Mouse (Mus musculus): ENCODE measurements around the gene Gab2. TPM values are rescaled to one million over a fixed set of nuclear protein-coding genes. Genes with fewer than 3 reads are reported as not detected.

Gene Gab2
- total RNA-seq, 1 experiment, result 1.1 TPM

DNA sequence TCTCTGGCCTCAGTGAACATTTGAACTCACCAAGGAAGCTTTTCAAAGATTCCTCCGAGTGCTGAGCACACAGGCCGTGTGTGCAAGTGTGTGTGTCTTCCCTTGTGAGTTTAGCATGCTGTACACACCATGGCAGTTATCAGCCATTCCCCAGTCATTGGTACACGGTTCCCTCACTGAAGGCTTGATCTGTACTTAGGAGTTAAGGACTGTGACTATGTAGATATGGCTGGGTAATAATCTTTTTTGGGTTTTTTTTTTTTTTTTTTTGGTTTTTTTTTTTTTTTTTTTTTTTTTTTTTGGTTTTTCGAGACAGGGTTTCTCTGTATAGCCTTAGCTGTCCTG lies 265.4 kb downstream of the Gab2 start:
- DNase-seq (ENCODE audit: low read depth, low spot score), result no peak
- H3K9me3 ChIP-seq (ENCODE audit: control insufficient read depth, insufficient read depth, low read depth, low read length), result no peaks in the 10 kb centered on the region
- H3K9ac ChIP-seq (ENCODE audit: insufficient read depth, low read depth, low read length, poor library complexity, severe bottlenecking), result no peak overlapping the region
- in situ Hi-C loops (cut with MboI; ENCODE audit: low sequenced_read_pairs in 2 of 2, unreplicated experiment in 2 of 2), result no loop called here
- H3K4me1 ChIP-seq (ENCODE audit: control insufficient read depth in 2 of 2, insufficient read depth in 2 of 2, low read length in 2 of 2, poor library complexity in 1 of 2), result peaks cover 12 to 26% of the 10 kb centered on the region in 2 experiments; a peak in 3 of 4 replicates
- H3K36me3 ChIP-seq (ENCODE audit: control insufficient read depth, insufficient read depth, low read length, poor library complexity, severe bottlenecking), result no peaks in the 10 kb centered on the region
- TF ChIP-seq ZNF384 (IDR thresholded peaks at IDR 0.05; ENCODE audit: low read depth, low read length), result no peak
- TF ChIP-seq MAFK (IDR thresholded peaks at IDR 0.05; ENCODE audit: insufficient read depth, low read depth, low read length), result no peak
- TF ChIP-seq ZC3H11A (IDR thresholded peaks at IDR 0.05; ENCODE audit: borderline replicate concordance, low read depth, low read length), result no peak
- TF ChIP-seq HCFC1 (IDR thresholded peaks at IDR 0.05; ENCODE audit: borderline replicate concordance, insufficient read depth, low read length), result no peak
- TF ChIP-seq CHD2 (IDR thresholded peaks at IDR 0.05; ENCODE audit: low read depth, low read length), result no peak
- H3K4me3 ChIP-seq (ENCODE audit: insufficient read depth in 1 of 2, low read depth in 1 of 2, low read length in 2 of 2, poor library complexity in 1 of 2, severe bottlenecking in 1 of 2), result no peak overlapping the region
- no peak overlapping the region for H3K27ac ChIP-seq (ENCODE audit: insufficient read depth, low read depth, low read length, poor library complexity, severe bottlenecking)

GRCm38 (mm10) chr7:97347464-97347863 lies 266.1 kb downstream of the Gab2 start:
- Histone ChIP-seq H3K9ac (ENCODE audit: insufficient read depth, low read depth, low read length, poor library complexity, severe bottlenecking) (no peak overlapping the region), H3K27ac (ENCODE audit: insufficient read depth, low read depth, low read length, poor library complexity, severe bottlenecking) (no peak overlapping the region), H3K4me1 (ENCODE audit: control insufficient read depth in 2 of 2, insufficient read depth in 2 of 2, low read length in 2 of 2, poor library complexity in 1 of 2) (peaks cover 8 to 26% of the 10 kb centered on the region in 2 experiments; a peak in 3 of 4 replicates), H3K4me3 (ENCODE audit: insufficient read depth in 1 of 2, low read depth in 1 of 2, low read length in 2 of 2, poor library complexity in 1 of 2, severe bottlenecking in 1 of 2) (no peak overlapping the region), H3K9me3 (ENCODE audit: control insufficient read depth, insufficient read depth, low read depth, low read length) (no peaks in the 10 kb centered on the region), H3K36me3 (ENCODE audit: control insufficient read depth, insufficient read depth, low read length, poor library complexity, severe bottlenecking) (no peaks in the 10 kb centered on the region)
- TF ChIP-seq HCFC1 (IDR thresholded peaks at IDR 0.05; ENCODE audit: borderline replicate concordance, insufficient read depth, low read length) (no peak), MAFK (IDR thresholded peaks at IDR 0.05; ENCODE audit: insufficient read depth, low read depth, low read length) (no peak), CHD2 (IDR thresholded peaks at IDR 0.05; ENCODE audit: low read depth, low read length) (no peak), ZC3H11A (IDR thresholded peaks at IDR 0.05; ENCODE audit: borderline replicate concordance, low read depth, low read length) (no peak), ZNF384 (IDR thresholded peaks at IDR 0.05; ENCODE audit: low read depth, low read length) (no peak)
- DNase-seq (ENCODE audit: low read depth, low spot score), result no peak
- in situ Hi-C loops (cut with MboI; ENCODE audit: low sequenced_read_pairs in 2 of 2, unreplicated experiment in 2 of 2), result no loop called here

DNA sequence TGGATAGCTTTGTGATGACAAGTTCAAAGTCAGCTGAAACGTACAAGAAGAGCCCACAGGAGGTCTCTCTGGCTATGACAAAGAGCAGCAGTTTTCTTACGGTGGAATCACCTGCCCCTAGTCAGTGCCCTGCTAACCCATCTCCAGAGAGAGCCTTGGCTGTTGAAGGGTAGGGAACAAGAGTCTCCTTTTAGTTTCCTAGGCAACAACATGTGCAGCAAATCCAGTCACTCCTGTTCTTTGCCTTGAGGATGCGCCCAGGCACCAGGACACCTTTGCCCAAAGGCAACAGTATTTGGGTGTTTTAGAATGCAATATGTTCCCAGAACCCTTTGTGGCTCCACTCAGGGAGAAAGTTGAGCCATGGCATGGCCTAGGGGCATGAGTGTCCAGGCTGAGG lies 266.9 kb downstream of the Gab2 start:
- in situ Hi-C loops (cut with MboI; ENCODE audit: low sequenced_read_pairs in 2 of 2, unreplicated experiment in 2 of 2), result no loop called here
- H3K27ac ChIP-seq (ENCODE audit: insufficient read depth, low read depth, low read length, poor library complexity, severe bottlenecking), result no peak overlapping the region
- H3K4me3 ChIP-seq (ENCODE audit: insufficient read depth in 1 of 2, low read depth in 1 of 2, low read length in 2 of 2, poor library complexity in 1 of 2, severe bottlenecking in 1 of 2), result no peak overlapping the region
- no peaks in the 10 kb centered on the region for H3K36me3 ChIP-seq (ENCODE audit: control insufficient read depth, insufficient read depth, low read length, poor library complexity, severe bottlenecking)
- H3K4me1 ChIP-seq (ENCODE audit: control insufficient read depth in 2 of 2, insufficient read depth in 2 of 2, low read length in 2 of 2, poor library complexity in 1 of 2), result peaks cover 7 to 22% of the 10 kb centered on the region in 2 experiments; a peak in 3 of 4 replicates
- no peaks in the 10 kb centered on the region for H3K9me3 ChIP-seq (ENCODE audit: control insufficient read depth, insufficient read depth, low read depth, low read length)
- no peak overlapping the region for H3K9ac ChIP-seq (ENCODE audit: insufficient read depth, low read depth, low read length, poor library complexity, severe bottlenecking)
- no peak for DNase-seq (ENCODE audit: low read depth, low spot score)
- TF ChIP-seq HCFC1 (IDR thresholded peaks at IDR 0.05; ENCODE audit: borderline replicate concordance, insufficient read depth, low read length) (no peak), CHD2 (IDR thresholded peaks at IDR 0.05; ENCODE audit: low read depth, low read length) (no peak)

DNA sequence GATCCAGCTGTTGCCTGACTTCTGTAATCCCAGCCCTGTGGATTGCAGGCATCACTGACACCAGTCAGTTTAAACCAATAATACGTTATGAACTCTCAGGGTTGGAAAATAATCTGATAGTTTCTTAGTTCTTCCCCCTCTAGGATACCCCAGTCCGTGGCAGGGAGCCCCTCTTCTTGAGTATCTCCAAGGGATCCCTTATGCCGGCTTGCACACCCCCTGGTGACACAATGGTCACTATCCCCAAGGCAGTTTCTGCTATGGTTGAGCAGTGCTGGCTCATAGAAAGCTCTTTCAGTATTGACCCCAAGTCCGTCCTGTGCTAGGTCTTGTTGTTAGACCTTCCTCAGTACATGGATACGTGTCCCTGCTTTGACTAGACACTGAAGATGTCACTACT lies 267.4 kb downstream of the Gab2 start:
- H3K4me1 ChIP-seq (ENCODE audit: control insufficient read depth in 2 of 2, insufficient read depth in 2 of 2, low read length in 2 of 2, poor library complexity in 1 of 2), result peaks cover 4 to 18% of the 10 kb centered on the region in 2 experiments; a peak in 3 of 4 replicates
- H3K4me3 ChIP-seq (ENCODE audit: insufficient read depth in 1 of 2, low read depth in 1 of 2, low read length in 2 of 2, poor library complexity in 1 of 2, severe bottlenecking in 1 of 2), result no peak overlapping the region
- no peaks in the 10 kb centered on the region for H3K9me3 ChIP-seq (ENCODE audit: control insufficient read depth, insufficient read depth, low read depth, low read length)
- no peak for DNase-seq (ENCODE audit: low read depth, low spot score)
- no peak overlapping the region for H3K9ac ChIP-seq (ENCODE audit: insufficient read depth, low read depth, low read length, poor library complexity, severe bottlenecking)
- H3K36me3 ChIP-seq (ENCODE audit: control insufficient read depth, insufficient read depth, low read length, poor library complexity, severe bottlenecking), result no peaks in the 10 kb centered on the region
- H3K27ac ChIP-seq (ENCODE audit: insufficient read depth, low read depth, low read length, poor library complexity, severe bottlenecking), result no peak overlapping the region
- TF ChIP-seq MAFK (IDR thresholded peaks at IDR 0.05; ENCODE audit: insufficient read depth, low read depth, low read length), result no peak
- TF ChIP-seq ZNF384 (IDR thresholded peaks at IDR 0.05; ENCODE audit: low read depth, low read length), result no peak
- TF ChIP-seq HCFC1 (IDR thresholded peaks at IDR 0.05; ENCODE audit: borderline replicate concordance, insufficient read depth, low read length), result no peak
- TF ChIP-seq CHD2 (IDR thresholded peaks at IDR 0.05; ENCODE audit: low read depth, low read length), result no peak
- no peak for TF ChIP-seq ZC3H11A (IDR thresholded peaks at IDR 0.05; ENCODE audit: borderline replicate concordance, low read depth, low read length)
- in situ Hi-C loops (cut with MboI; ENCODE audit: low sequenced_read_pairs in 2 of 2, unreplicated experiment in 2 of 2), result no loop called here

DNA sequence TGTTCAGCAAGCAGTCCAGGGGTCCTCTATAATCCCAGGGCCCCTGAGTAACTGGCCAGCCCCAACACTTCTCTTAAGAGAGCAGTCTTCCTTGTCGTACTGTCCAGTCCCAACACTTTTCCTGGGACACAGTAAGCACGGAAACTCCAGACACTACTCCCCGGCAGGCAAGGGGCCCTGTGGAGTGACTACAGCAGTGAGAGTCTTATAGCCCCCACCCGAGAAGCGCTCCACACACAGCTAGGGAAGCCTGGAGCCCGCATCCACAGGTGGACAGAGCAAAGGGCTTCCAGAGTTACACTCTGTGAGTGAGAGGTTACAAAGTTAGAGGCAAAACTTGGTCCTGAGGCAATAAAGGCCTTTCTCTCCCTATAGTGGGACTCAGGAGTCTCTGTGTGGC lies 268.1 kb downstream of the Gab2 start:
- TF ChIP-seq HCFC1 (IDR thresholded peaks at IDR 0.05; ENCODE audit: borderline replicate concordance, insufficient read depth, low read length) (no peak), MAFK (IDR thresholded peaks at IDR 0.05; ENCODE audit: insufficient read depth, low read depth, low read length) (no peak), ZC3H11A (IDR thresholded peaks at IDR 0.05; ENCODE audit: borderline replicate concordance, low read depth, low read length) (no peak), CHD2 (IDR thresholded peaks at IDR 0.05; ENCODE audit: low read depth, low read length) (no peak), ZNF384 (IDR thresholded peaks at IDR 0.05; ENCODE audit: low read depth, low read length) (no peak)
- in situ Hi-C loops (cut with MboI; ENCODE audit: low sequenced_read_pairs in 2 of 2, unreplicated experiment in 2 of 2), result no loop called here
- DNase-seq (ENCODE audit: low read depth, low spot score), result no peak
- Histone ChIP-seq H3K36me3 (ENCODE audit: control insufficient read depth, insufficient read depth, low read length, poor library complexity, severe bottlenecking) (no peaks in the 10 kb centered on the region), H3K4me3 (ENCODE audit: insufficient read depth in 1 of 2, low read depth in 1 of 2, low read length in 2 of 2, poor library complexity in 1 of 2, severe bottlenecking in 1 of 2) (no peak overlapping the region), H3K9me3 (ENCODE audit: control insufficient read depth, insufficient read depth, low read depth, low read length) (no peaks in the 10 kb centered on the region), H3K9ac (ENCODE audit: insufficient read depth, low read depth, low read length, poor library complexity, severe bottlenecking) (no peak overlapping the region), H3K27ac (ENCODE audit: insufficient read depth, low read depth, low read length, poor library complexity, severe bottlenecking) (no peak overlapping the region), H3K4me1 (ENCODE audit: control insufficient read depth in 2 of 2, insufficient read depth in 2 of 2, low read length in 2 of 2, poor library complexity in 1 of 2) (peaks cover 2 to 12% of the 10 kb centered on the region in 2 experiments; a peak in 2 of 4 replicates)

All from ES-E14 (cell line).